Comparison of ENCODE assay signal across 9 mouse cellular contexts in genomic region chr9:13645153-13645552, GRCm38 (mm10).
DNase-seq lines count a peak whose midpoint lies in the region; ATAC-seq and TF ChIP-seq lines count a peak whose summit lies in the region.
"Had no signal": no experiment of that assay in that cellular context is flagged by ENCODE, and none has a peak within 500 bp of the region (broad histone marks: within the 10 kb centered on the region; RNA-seq: fewer than 3 reads in every experiment).

No protein-coding gene starts in this region.

- H3K27ac ChIP-seq in hindbrain, postnatal 0 days: no peak overlapping the region
- no peak overlapping the region for H3K27ac ChIP-seq in hindbrain, embryonic 10.5 days
- peak overlapping the region; percentile 86 for H3K27ac ChIP-seq in limb, embryonic 13.5 days
- H3K27ac ChIP-seq in liver, embryonic 11.5 days (ENCODE audit: low read depth, low read length): no peak overlapping the region

- no peaks in the 10 kb centered on the region for H3K27me3 ChIP-seq in hindbrain, postnatal 0 days (ENCODE audit: insufficient read depth, low read length)
- peaks cover 3% of the 10 kb centered on the region; the same call in 1 of the 2 replicates for H3K27me3 ChIP-seq in hindbrain, embryonic 10.5 days (ENCODE audit: insufficient read depth, poor library complexity, severe bottlenecking)
- no peaks in the 10 kb centered on the region for H3K27me3 ChIP-seq in limb, embryonic 13.5 days
- no peaks in the 10 kb centered on the region for H3K27me3 ChIP-seq in liver, embryonic 11.5 days (replicated peaks; ENCODE audit: control insufficient read depth, insufficient read depth, low read length)

- H3K36me3 ChIP-seq in hindbrain, postnatal 0 days (ENCODE audit: insufficient read depth, low read length): no peaks in the 10 kb centered on the region
- no peaks in the 10 kb centered on the region for H3K36me3 ChIP-seq in hindbrain, embryonic 10.5 days
- no peaks in the 10 kb centered on the region for H3K36me3 ChIP-seq in limb, embryonic 13.5 days
- H3K36me3 ChIP-seq in liver, embryonic 11.5 days (ENCODE audit: control insufficient read depth, insufficient read depth, low read length): no peaks in the 10 kb centered on the region

- no peak for TF ChIP-seq CTCF in hindbrain, postnatal 0 days (IDR thresholded peaks at IDR 0.05; ENCODE audit: low read depth)

- no peaks in the 10 kb centered on the region for H3K9me3 ChIP-seq in hindbrain, postnatal 0 days (ENCODE audit: low read length)
- H3K9me3 ChIP-seq in hindbrain, embryonic 10.5 days: no peaks in the 10 kb centered on the region
- no peaks in the 10 kb centered on the region for H3K9me3 ChIP-seq in limb, embryonic 13.5 days
- H3K9me3 ChIP-seq in liver, embryonic 11.5 days (ENCODE audit: control insufficient read depth, low read length): no peaks in the 10 kb centered on the region

- peaks cover 5% of the 10 kb centered on the region; the same call in 1 of the 2 replicates for H3K4me1 ChIP-seq in hindbrain, postnatal 0 days (ENCODE audit: insufficient read depth, low read length)
- peaks cover 17% of the 10 kb centered on the region for H3K4me1 ChIP-seq in hindbrain, embryonic 10.5 days (replicated peaks)
- H3K4me1 ChIP-seq in limb, embryonic 13.5 days: peaks cover 45% of the 10 kb centered on the region
- H3K4me1 ChIP-seq in liver, embryonic 11.5 days (replicated peaks; ENCODE audit: control insufficient read depth, insufficient read depth, low read length): no peaks in the 10 kb centered on the region

- WGBS in hindbrain, postnatal 0 days: 54% methylated on average over 5 of the region's 5 CpGs
- WGBS in hindbrain, embryonic 10.5 days: 76% methylated on average over 5 of the region's 5 CpGs
- 10% methylated on average over 5 of the region's 5 CpGs for WGBS in limb, embryonic 13.5 days
- 78% methylated on average over 5 of the region's 5 CpGs for WGBS in liver, embryonic 11.5 days

- H3K4me3 ChIP-seq in hindbrain, postnatal 0 days (ENCODE audit: low read length): no peak overlapping the region
- no peak overlapping the region for H3K4me3 ChIP-seq in hindbrain, embryonic 10.5 days
- H3K4me3 ChIP-seq in limb, embryonic 13.5 days: no peak overlapping the region
- H3K4me3 ChIP-seq in liver, embryonic 11.5 days (ENCODE audit: low read depth, low read length): no peak overlapping the region
- H3K4me3 ChIP-seq: erythroblast, embryonic 14.5 days had no signal

- ATAC-seq in hindbrain, postnatal 0 days: no peak
- ATAC-seq in limb, embryonic 13.5 days (ENCODE audit: low FRiP score, low read depth): peak; percentile 95
- no peak for ATAC-seq in liver, embryonic 11.5 days (replicated peaks; ENCODE audit: low FRiP score)
- no peak for ATAC-seq in megakaryocyte, adult 5-6 weeks (ENCODE audit: poor library complexity, severe bottlenecking)

- H3K9ac ChIP-seq in hindbrain, postnatal 0 days (replicated peaks; ENCODE audit: low read length): no peak overlapping the region
- no peak overlapping the region for H3K9ac ChIP-seq in limb, embryonic 13.5 days
- H3K9ac ChIP-seq in liver, embryonic 11.5 days (ENCODE audit: low read depth, low read length): no peak overlapping the region

- H3K4me2 ChIP-seq in hindbrain, postnatal 0 days (ENCODE audit: low read depth, low read length): no peak overlapping the region
- H3K4me2 ChIP-seq in limb, embryonic 13.5 days (replicated peaks): peak overlapping the region; percentile 32; the same call in 1 of the 2 replicates
- no peak overlapping the region for H3K4me2 ChIP-seq in liver, embryonic 11.5 days

- peak; percentile 51 for DNase-seq in hindbrain, postnatal 0 days (ENCODE audit: low spot score)
- DNase-seq in hindbrain, embryonic 10.5 days (ENCODE audit: low spot score): no peak
- DNase-seq in adrenal gland, postnatal 36 days: peak; percentile 27 to 47
- peak; percentile 16 for DNase-seq in gastrocnemius, postnatal 10 days
- DNase-seq in liver, embryonic 11.5 days (ENCODE audit: low spot score): no peak
- DNase-seq in urinary bladder, postnatal 25 days (ENCODE audit: low spot score): no peak

Comparison
In these comparisons a context has a peak if more than half of its experiments do, and no peak if none do; other contexts are left out.
1. DNase-seq: peak in hindbrain, postnatal 0 days (single experiment), adrenal gland, postnatal 36 days (2 of 2) and gastrocnemius, postnatal 10 days (single experiment); none in hindbrain, embryonic 10.5 days (single experiment), liver, embryonic 11.5 days (single experiment) and urinary bladder, postnatal 25 days (single experiment).